Mouse (Mus musculus): Measurements from ENCODE around the gene Map3k10.
"Not testable (repeated sequence)": the region's sequence is repeated elsewhere in the genome, so short reads cannot be mapped to it uniquely, and the experiment has no call there.

Gene Map3k10

DNA sequence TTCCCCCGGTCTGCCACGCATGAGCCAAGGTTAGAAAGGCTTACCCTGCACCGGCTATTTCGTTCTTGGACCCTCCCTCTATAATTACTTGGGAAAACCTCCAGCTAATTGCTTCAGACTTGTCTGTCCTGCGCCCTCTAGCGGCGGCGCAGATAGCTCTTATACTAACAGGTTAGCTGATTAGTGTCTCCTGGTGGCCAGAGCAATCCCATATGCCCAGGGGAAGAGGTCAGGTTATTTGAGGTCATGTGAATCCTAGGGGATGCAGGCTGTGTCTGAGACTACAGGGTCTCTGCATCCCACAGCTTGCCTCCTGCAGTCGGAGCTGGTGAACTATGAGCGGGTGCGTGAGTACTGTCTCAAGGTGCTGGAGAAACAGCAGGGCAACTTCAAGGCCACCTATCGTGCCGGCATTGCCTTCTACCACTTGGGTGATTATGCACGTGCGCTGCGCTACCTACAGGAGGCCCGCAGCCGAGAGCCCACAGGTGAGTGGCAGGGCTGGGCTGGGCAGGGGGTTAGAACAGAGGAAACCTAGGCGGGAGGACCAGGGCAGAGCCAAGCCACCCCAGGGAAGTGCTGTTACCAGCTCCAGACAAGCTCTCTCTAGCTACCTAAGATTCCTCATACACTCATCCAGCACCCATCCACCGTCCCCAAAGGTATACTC, 19.7 kb downstream of the Map3k10 start:
- DNase-seq (ENCODE audit: low spot score): no peak

DNA sequence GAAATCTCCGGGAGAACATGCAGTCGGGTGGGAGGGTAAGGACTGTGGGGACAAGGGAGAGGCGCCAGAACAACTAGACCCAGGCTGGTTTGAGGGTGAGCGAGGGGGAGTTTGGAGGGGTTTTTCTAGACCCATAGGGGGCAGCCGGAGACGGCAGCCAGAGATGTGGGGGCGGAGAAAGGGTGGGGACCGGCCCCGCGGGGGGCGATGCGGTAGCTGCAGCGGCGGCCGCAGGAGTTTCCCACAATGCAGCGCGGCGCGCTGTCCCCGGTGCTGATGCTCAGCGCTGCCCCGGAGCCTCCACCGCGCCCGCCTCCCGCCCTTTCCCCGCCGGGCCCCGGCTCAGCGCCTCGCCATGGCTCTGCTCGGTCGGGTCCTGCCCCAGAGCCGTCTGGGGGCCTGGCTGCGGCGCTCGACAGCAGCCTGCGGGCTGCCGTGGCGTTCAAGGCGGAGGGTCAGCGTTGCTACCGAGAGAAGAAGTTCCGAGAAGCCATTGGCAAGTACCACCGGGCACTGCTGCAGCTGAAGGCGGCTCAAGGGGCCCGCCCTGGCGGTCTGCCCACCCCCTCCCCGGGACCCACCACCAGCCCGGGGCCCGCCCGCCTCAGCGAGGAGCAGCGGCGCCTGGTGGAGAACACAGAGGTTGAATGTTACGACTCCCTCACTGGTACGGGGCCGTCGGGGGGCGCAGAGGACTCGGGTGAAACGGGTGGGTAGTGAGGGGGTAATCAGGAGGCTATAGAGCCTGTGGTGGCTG, 20.5 kb downstream of the Map3k10 start, which contains the start of gene Ttc9b:
Ttc9b (plus strand) TSS at position 235 of the 757 bp plus-strand sequence.
- DNase-seq (ENCODE audit: low spot score): no peak

DNA sequence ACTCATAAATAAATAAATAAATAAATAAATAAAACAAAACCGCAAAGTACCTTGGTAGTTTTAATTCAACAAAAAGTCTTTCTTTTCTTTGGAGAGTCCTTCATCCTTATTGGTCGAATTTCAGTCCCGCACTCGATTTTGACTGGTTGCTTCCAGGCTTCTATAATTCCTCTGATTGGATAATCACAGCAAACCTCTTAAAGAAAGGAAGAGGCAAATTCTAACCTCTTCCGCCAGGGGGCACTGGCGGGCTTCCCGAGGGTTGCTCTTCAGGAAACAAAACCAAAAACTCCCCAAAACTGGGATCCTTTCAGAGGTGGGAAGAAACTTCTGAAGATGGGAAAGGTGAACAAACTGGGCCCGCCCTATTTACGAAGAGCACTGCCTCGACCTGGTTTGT, 23.4 kb downstream of the Map3k10 start:
- DNase-seq (ENCODE audit: low spot score): peak; percentile 28

DNA sequence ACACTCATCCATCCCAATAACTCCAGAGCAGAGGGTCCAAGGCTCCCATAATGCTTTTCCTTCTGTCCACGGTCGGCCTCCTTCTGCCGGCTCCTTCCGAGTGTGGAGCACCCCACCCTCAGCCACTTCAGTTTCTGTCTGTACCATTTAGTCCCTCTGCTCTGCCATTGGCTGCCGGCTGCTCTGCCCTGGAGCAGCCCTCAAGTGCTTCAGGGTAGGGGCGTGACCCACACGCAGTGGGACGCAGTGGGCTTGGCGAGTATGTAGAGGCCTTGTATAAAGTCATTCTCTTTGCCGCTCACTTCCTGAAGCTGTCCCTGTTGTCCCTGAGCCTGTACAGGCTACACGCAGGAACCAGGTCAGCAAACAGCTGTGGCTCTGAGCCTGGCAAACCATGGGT, 24.7 kb downstream of the Map3k10 start:
- no peak for DNase-seq (ENCODE audit: low spot score)

DNA sequence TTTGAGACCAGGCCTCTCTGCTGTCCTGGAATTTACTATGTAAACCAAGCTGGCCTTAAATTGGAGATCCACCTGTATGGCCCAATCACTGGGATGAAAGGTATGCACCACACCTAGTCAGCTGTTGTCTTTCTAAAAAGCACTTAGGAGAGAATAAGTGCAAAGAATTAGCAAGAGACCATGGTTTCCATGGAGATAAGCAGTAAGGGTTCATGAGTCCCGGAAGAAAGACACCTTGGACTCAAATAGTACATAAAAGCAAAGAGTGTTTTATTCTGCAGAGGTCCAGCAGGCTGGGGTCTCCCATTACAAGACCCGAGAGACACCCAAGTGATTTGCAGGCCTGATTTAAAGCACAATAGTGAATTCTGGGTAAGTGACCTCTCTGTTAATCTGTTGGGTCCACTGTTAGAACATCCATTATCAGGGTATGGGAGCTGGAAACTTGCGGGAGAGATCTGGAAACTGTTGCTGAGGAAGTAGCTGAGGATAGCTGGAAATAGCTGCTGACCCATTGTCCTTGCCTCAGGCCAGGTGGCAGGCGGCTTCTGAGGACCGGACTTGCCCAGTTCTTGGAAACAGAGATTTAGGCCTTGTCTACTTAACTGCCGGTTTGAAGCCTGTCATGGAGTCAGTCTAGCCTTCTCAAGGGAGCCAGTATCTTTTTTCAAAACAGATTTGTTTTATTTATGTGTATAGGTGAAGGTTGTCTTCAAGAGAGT, 27.0 kb downstream of the Map3k10 start:
- no peak for DNase-seq (ENCODE audit: low spot score)

DNA sequence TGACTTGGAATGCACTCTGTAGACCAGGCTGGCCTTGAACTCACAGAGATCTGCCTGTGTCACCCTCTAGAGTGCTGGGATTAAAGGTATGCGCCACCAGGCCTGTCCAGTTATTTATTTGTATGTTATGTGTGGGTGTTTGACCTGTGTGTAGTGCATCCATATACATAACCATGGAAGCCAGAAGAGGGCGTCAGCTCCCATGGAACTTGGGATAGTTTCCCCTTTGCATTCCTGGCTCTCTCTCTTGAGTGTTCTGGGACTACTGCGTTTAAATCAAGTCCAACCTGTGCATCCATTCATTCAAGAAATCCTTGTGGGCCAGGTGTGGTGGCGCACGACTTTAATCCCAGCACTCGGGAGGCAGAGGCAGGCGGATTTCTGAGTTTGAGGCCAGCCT, 27.9 kb downstream of the Map3k10 start:
- no peak for DNase-seq (ENCODE audit: low spot score)

DNA sequence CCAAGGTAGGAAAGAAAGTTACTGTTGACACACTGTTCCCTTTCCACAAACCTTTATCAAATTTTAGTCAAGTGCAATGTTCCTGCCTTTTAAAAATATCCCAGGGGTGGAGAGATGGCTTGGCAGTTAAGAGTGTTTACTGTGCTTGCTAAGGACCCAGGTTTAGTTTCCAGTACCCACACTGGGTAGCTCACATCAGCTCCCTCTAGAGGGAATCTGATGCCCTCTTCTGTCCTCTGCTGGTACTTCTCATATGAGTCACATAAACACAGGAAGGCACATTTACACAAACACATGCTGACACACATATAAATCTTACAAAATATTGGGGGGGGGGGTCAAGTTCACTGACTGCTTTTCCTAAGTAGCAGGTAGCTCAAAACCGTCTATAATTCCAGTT, 29.9 kb downstream of the Map3k10 start:
- DNase-seq (ENCODE audit: low spot score): no peak

DNA sequence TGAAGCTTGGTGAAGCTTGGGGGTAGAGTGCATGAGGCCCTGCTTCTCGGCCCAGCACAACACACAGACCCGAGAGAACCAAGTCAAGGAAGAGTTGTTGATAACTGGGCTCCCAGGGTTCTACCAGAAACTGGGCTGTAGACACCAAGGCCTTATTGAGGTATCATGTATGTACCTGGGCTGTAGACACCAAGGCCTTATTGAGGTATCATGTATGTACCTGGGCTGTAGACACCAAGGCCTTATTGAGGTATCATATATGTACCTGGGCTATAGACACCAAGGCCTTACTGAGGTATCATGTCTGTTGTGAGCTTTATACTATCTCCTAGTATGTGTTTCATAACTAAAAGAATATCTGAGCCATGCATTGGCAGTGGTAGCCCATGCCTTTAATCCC, 39.3 kb downstream of the Map3k10 start:
- DNase-seq (ENCODE audit: low spot score): not testable (repeated sequence)

DNA sequence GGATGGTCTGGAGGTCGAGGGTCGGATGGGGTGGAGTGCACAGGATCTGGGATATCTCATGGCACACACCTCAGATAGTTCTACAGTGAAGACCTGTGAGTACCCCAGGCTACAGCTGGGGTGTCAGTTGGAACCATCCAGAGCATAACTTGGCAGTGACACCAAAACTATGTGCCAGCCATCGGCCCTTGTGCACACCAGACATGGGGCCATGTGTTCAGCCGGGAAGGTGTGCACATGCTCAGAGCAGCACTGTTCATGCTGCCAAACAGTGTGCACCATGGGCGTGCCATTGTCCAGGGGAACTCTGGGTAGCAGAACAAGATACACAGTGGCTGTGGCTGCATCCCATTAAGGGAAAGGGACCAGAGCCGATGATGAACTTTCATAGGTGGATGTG, 39.7 kb downstream of the Map3k10 start:
- no peak for DNase-seq (ENCODE audit: low spot score)

DNA sequence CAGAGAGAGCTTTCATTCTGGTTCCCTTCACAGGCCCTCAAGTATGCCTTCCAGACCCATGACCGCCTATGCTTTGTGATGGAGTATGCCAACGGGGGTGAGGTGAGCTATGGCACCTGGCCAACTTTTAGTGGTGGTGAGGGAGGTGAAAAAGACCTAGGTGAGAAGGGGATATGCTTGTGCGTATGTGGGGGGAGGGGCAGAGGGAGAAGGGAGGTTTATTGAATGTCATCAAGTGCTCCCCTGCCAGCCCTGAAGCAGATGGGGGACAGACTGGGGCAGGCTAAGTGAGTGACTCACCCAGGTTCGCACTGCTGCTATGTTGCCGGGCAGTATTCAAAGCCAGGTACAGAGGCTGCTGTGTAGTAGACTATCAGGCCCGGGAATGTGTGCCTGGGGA, 41.2 kb downstream of the Map3k10 start:
- DNase-seq (ENCODE audit: low spot score): no peak

DNA sequence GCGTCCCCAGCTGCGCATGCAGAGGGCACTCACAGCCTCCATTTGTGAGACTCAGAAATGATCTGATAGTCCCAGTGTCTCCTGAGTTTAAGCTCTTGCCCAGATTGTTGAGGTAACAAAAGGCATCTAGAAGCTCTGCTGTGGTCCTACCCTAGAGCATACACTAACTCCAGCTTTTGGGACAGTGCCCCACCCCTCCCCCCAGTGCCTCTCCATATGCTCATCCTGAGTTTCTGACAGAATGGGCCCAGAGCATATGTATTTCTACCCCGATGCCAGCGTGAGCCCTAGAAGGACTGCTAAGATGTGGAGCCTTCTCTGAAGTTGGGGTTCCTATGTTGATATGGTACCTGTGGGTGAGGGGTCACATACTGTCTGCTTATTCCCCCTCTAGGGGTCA, 43.0 kb downstream of the Map3k10 start:
- no peak for DNase-seq (ENCODE audit: low spot score)

DNA sequence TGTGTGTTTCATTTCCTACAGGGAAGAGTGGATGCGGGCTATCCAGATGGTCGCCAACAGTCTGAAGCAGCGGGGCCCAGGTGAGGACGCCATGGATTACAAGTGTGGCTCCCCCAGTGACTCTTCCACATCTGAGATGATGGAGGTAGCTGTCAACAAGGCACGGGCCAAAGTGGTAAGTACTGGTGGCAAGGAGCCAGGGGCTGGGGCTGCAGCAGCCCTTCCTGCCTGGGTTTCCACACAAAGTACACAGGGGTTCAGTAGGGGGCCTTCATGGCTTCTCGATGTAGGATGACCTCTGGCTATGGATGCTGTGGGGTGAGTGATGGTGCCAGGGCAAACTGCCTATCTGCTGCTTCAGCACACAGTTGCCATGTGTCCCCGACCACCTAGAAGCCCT, 45.6 kb downstream of the Map3k10 start:
- not testable (repeated sequence) for DNase-seq (ENCODE audit: low spot score)

DNA sequence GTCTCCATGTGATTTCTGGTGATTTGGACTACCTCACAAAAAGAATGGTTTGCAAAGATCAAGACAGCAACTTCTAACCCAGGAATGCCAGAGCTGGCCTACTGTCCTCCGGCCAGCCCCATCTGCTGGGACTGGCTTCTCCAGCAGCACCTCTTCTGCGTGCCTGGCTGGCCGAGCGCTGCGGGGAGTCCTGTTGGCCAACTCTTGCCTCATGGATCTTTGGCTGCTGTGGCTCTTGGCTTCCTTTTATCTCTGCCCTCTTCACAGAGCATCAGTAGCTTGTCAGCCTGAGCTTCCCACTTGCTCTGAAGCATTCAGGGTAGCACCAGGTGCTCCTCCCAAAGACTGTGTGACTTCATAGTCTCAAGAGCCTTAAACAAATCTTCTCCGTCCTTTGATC, 46.2 kb downstream of the Map3k10 start:
- DNase-seq (ENCODE audit: low spot score): no peak

DNA sequence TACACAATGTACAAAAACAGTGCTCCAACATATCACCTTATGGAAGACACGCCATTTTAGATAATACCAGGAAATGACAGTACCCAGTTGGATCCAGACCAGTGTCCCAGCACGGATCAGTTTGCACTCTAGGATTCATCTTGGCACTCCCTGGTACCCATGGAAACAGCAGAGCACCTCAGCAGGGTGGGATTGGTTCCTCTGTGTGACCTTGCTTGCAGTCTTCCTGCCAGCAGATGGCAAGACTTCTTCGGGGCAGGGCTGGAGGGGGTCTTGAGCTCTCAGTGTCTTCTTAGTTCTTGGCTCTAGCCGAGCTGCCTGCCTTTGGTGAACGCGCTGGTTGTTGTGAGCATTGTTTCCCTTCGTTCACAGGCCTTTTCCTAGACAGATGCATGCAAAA, 46.7 kb downstream of the Map3k10 start:
- DNase-seq (ENCODE audit: low spot score): no peak

DNA sequence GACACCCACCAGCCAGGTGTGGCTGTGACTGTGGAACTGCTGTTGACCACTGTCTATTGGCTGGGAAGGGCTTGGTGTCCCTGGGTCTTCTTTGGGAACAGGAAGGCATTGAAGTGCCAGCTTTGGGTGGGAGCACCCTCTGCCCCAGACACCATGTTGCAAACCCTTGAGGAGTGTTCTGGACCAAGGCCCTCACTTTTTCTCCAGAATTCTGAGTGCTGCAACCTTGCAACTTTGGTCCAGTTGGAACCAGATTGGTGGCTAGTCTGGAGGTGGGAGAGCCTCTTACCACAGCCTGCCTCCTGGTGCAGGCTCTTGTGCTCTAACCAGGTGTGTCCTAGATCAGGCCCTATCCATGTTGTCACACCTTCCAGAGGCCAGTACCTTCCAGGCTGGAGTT, 49.4 kb downstream of the Map3k10 start:
- no peak for DNase-seq (ENCODE audit: low spot score)

DNA sequence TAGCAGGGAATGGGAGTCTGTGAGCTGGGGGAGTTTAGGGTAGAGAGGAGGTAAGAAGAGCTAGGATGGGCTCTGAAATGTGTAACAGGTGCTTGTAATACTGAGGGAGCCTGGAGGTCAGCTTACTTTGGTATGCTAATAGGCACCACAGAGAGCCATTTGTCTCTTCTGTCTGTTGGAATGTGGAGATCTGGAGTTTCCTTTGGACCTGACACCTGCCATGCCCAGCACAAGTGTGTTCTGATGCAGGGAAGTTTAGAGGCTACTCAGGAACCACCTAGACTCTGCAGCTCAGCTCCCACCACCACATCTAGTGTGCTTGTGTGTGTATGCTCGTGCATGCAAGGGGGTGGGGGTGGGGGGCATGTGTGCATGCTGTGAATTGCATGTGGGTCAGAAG, 52.2 kb downstream of the Map3k10 start:
- DNase-seq (ENCODE audit: low spot score): no peak

DNA sequence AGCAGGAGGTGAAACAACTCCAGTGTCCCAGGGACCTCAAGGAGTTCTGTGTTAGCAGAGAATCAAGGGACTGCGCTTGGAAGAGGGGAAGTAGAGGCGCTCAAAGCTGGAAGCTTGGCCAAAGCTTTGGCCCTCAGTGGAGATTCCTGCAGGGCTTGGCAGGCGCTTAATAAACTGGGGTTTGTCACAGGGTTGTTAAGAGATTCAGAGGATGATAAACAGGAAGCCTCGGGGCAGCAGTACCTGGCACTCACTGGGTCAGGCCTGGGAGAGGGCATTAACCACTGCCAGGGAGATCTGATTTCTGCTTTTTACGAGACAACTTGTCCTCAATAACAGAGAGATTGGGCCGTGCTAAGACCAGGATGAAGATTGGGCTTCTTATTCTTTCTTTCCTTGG, 53.4 kb downstream of the Map3k10 start:
- DNase-seq (ENCODE audit: low spot score): no peak

DNA sequence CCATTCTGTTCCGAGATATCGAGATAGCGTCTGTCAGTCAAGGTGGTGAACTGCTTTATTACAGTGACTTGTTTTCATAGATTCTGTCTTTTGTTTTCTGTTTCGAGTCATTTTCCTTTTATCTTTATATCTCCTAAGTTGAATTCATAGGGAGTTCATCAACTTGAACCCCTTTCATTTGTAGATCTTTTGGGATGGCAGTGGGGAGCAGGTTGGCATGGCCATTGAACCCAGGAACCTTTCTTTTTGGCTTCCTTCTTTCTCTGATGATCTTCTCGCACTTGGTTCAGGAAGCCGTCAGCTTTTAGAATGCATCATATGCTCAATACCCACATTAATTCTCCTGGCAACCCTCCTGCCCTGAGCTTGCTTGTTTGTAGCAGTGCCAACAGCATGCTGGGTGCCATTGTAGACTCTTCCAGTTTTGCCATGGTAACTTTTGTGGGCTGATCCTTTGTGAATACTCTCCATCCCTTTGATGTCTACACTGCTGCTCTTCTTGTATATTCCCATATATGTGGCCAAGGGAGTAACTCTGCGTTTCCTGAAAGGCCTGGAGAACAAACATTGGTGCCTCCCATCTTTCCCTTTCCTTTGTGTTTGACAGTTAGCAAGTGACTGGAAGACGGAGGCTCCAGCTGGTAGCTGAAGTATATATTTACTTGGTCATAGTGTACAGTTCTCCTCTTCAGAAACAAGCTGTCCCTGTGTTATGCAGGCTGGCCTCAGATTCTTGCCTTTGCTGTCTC, 60.5 kb downstream of the Map3k10 start:
- no peak for DNase-seq (ENCODE audit: low spot score)

DNA sequence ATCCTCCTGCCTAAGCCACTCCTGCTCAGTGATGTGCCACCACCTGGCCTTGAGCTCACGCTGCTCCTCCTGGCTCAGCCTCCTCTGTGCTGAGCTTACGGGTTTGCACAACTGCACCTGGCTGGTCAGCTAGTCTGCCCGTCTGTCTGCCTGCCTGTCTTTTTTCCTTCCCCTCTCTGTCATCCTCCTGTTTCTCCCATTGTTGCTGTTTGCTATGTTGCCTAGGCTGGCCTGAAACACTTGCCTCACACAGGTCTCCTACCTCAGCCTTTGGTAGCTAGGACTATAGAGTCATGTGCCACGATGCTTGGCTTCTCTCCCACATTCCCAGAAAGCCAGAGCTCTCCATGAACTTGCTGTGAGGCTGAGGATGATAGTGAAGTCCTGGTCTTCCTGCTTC, 61.5 kb downstream of the Map3k10 start:
- no peak for DNase-seq (ENCODE audit: low spot score)

DNA sequence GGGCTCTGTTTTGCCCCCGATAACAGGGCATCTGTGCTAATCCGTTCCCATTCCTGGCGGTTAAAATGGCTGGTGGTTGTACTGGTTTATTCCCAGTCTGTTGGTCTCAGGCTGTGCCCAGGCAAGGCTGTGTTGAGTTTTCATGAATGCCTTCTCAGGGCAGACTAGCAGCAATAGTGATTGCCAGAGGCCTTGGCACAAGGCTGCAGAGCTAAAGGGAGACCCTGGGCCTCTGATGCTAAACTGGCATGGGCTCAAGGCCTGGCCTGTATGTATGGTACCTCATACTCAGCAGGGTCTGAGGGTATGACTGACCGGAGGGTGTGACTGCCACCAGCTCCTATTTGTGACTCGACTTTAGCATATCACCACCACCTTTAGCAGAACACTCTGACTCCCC, 63.5 kb downstream of the Map3k10 start:
- no peak for DNase-seq (ENCODE audit: low spot score)

DNA sequence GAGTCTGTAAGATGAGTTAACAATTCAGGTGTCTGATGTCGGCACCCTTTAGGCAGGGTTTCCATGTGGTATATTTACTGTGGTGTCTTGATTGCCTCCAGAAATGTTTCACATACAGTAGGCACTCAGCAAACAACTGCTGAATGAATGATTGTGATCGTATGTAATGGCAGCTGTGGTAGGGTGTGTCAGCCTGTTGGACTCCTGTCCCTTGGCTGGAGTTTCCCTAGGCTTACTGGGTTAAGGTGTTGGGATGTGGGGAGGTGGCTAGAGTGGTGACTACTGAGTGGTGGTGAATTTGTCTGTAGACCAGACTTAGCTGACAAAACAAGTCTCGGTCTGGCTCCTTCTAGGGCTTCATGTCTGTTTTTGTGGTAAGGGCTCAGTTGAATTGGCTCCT, 64.0 kb downstream of the Map3k10 start:
- DNase-seq (ENCODE audit: low spot score): no peak

DNA sequence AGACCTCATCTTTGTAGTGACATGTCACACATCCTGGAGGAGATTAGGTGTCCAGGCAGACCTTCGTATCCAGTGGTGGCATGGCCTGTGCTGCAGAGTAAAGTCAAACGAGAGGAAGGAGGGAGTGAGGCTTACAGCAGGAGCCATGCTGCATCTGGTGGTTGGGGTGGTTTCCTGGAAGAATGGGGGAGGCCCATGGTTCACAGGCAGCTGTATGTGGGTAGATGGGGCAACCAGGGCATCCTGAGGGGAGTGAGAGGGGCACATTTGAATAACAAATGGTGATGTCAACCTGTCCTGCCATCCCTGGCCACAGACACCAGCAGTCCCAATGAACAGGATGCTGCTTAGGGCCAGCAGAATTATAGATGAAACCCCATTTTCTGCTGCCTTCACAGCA, 64.7 kb downstream of the Map3k10 start:
- no peak for DNase-seq (ENCODE audit: low spot score)

Data from yolk sac, embryonic 10.5 days (tissue).